Mouse (Mus musculus) brain, embryonic 14.5 days (tissue): ENCODE results near the gene Kcnk7. TPM values are rescaled to one million over a fixed set of nuclear protein-coding genes. Genes with fewer than 3 reads are reported as not detected.
A peak's percentile ranks its signal among the peaks of the same experiment; 100 is the strongest.
"Not testable (repeated sequence)": the region's sequence is repeated elsewhere in the genome, so short reads cannot be mapped to it uniquely, and the experiment has no call there.

Experiments
- DNase-seq: peaks from one replicate; pipeline ENCODE4 v3.0.0-alpha.2; 2011; ENCODE audit warnings: low read depth
- CTCF ChIP-seq: fragments of 200-500 bp; IDR thresholded peaks from 2 replicates; pipeline ENCODE4 v1.5.1; 2012; ENCODE audit warnings: inconsistent platforms, mild to moderate bottlenecking, moderate library complexity, borderline replicate concordance; ENCODE audit not compliant: insufficient read depth, insufficient read length; ENCODE audit errors: extremely low read depth
- POLR2A ChIP-seq: fragments of 200-500 bp; IDR thresholded peaks from 2 replicates; pipeline ENCODE4 v1.6.1; 2012; ENCODE audit warnings: mild to moderate bottlenecking, inconsistent platforms, borderline replicate concordance; ENCODE audit not compliant: poor library complexity, insufficient read depth, insufficient read length, severe bottlenecking; ENCODE audit errors: extremely low read depth
- polyA plus RNA-seq: library from polyadenylated mRNA; depleted of rRNA; stranded (reverse); fragments of >200 nt; gene quantifications from 2 replicates; pipeline ENCODE4 v1.2.3, GENCODE M21; 2012

Gene Kcnk7
- polyA plus RNA-seq, 1 experiment = not detected

GRCm38 (mm10) chr19:5685431-5685830 lies 18.7 kb upstream of the Kcnk7 start:
- no peak for DNase-seq
- TF ChIP-seq CTCF = no peak
- no peak for TF ChIP-seq POLR2A

GRCm38 (mm10) chr19:5685861-5686260 lies 18.3 kb upstream of the Kcnk7 start:
- TF ChIP-seq CTCF (no peak), POLR2A (no peak)
- DNase-seq = no peak

GRCm38 (mm10) chr19:5686437-5686836 lies 17.7 kb upstream of the Kcnk7 start:
- DNase-seq = no peak
- TF ChIP-seq CTCF (no peak), POLR2A (no peak)

- DNase-seq = not testable (repeated sequence)
Observed at GRCm38 (mm10) chr19:5686954-5687353, 17.2 kb upstream of the Kcnk7 start.

DNA sequence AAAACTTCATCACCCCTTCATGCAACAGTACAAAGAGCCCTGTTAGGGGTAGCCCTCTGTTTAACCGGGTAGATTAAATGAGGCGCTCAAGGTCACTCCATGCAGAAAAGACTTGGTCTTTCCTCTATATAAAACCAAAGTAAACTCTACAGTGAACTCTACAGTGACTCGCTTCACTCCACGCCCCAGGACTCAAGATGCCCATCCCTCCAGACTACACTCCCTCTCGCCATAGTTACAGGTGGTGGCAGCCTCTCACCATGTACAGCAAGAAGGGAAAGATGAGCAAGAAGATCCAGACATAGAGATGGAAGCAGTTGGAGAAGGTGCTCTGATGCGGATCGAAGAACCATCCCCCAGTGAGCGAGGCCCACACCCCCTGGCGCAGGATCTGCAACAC lies 16.4 kb upstream of the Kcnk7 start:
- DNase-seq = no peak
- TF ChIP-seq CTCF (no peak), POLR2A (no peak)

GRCm38 (mm10) chr19:5688200-5689087 lies 15.7 kb upstream of the Kcnk7 start, which contains the start of the genes Map3k11 and Pcnx3:
TSS of gene Map3k11 (plus strand) at chr19:5688742.
TSS of gene Pcnx3 (minus strand) at chr19:5688908.
- TF ChIP-seq CTCF = peak; percentile 26; the same call in 1 of the 2 replicates
- peak; percentile 33; the same call in 1 of the 2 replicates for TF ChIP-seq POLR2A
- DNase-seq = peak; percentile 100

- TF ChIP-seq POLR2A (no peak), CTCF (no peak)
- DNase-seq = no peak
Observed at GRCm38 (mm10) chr19:5689088-5689428, 15.1 kb upstream of the Kcnk7 start.

GRCm38 (mm10) chr19:5689565-5690342 lies 14.4 kb upstream of the Kcnk7 start:
- peak; percentile 78 for DNase-seq
- TF ChIP-seq POLR2A = no peak
- TF ChIP-seq CTCF = no peak

DNA sequence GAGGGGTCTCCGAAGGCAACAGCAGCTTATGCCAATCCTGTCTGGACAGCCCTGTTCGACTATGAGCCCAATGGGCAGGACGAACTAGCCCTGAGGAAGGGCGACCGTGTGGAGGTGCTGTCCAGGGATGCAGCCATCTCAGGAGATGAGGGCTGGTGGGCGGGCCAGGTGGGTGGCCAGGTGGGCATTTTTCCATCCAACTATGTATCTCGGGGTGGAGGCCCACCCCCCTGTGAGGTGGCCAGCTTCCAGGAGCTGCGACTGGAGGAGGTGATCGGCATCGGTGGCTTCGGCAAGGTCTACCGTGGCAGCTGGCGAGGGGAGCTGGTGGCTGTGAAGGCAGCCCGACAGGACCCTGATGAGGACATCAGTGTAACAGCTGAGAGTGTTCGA lies 13.8 kb upstream of the Kcnk7 start:
- TF ChIP-seq POLR2A = no peak
- no peak for TF ChIP-seq CTCF
- DNase-seq = no peak

DNA sequence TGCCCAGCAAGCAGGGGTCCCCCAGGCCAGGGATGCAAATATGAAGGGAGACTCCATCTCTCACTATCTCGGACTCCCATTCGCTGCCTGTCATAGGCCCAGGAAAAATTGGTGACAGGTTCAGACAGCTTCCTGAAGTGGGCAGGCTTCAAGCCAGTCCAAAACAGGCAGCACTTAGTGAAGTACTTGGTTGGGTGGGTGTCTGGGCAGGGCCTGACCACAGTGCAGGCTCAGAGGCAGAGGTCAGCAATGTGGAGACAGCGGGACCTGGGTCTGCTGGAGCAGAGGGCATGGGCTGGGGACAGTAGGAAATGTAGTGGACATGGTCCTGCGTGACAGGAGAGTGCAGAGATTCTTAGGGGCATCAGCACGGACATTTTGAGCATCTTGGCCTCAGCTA lies 12.6 kb upstream of the Kcnk7 start:
- TF ChIP-seq CTCF = no peak
- no peak for TF ChIP-seq POLR2A
- DNase-seq = no peak

- TF ChIP-seq POLR2A (no peak), CTCF (no peak)
- DNase-seq = no peak
Observed at GRCm38 (mm10) chr19:5692086-5692912, 11.9 kb upstream of the Kcnk7 start.
